In the genomic region with DNA sequence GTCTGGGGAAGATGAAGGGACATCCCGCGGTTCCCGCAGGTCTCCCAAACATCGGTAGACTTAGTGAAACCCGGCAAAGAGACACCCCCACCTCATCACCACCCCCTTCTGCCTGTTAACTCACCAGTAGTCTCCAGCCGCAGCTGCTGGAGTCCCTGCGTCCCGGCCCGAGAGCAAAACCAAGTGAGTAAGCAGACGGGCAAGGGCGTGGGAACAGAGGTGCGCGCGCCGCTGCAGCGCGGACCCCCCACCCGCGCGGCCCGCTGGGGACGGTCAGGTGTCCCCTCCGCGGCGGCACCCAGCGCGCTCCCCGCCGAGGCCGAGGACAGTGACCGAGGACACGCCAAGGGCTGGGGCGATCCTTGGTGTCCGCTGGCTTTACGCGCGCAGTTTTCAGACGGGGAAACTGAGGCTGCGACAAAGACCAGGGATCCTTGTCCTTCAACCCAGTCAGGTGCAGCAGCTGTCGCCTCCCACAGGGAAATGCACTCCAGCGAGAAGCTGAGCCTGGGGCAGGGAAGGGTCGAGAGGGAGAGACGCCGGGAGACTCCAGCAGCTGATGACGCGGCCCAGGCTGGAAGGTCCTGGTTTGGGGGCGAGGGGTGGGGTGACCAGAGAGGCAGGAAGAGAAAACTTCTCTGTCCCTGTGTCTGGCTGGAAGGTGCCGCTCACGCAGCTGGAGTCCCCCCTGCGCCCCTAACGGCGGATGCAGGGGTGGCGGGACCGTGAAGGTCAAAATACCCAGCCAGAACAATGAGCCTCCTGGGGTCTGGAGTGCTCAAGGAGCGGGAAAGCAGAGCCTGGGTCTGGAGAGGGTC, we compare ENCODE assay signal across 8 mouse cellular contexts. TPM values are rescaled to one million over a fixed set of nuclear protein-coding genes. Genes with fewer than 3 reads are reported as not detected.
DNase-seq lines count a peak whose midpoint lies in the region; ATAC-seq and TF ChIP-seq lines count a peak whose summit lies in the region.

Gene Kcnn1, minus strand, starts transcription at position 435 of the 818 bp plus-strand sequence.

- H3ac ChIP-seq in C2C12 (ENCODE audit: control insufficient read depth, insufficient read length, low read depth) = peak within 1 kb of the TSS; percentile 66

- peak within 1 kb of the TSS; percentile 89 for H3K4me2 ChIP-seq in embryonic facial prominence, embryonic 15.5 days (replicated peaks)
- peak within 1 kb of the TSS; percentile 96 for H3K4me2 ChIP-seq in hindbrain, embryonic 13.5 days
- peak within 1 kb of the TSS; percentile 88 for H3K4me2 ChIP-seq in liver, embryonic 13.5 days

- H3K27ac ChIP-seq in embryonic facial prominence, embryonic 15.5 days (replicated peaks) = peak within 1 kb of the TSS; percentile 29
- H3K27ac ChIP-seq in hindbrain, embryonic 13.5 days = peak within 1 kb of the TSS; percentile 99
- no peak within 1 kb of the TSS for H3K27ac ChIP-seq in liver, embryonic 13.5 days

- no peak for ATAC-seq in embryonic facial prominence, embryonic 15.5 days (ENCODE audit: insufficient number of reproducible peaks, low FRiP score, low TSS enrichment, low read depth)
- ATAC-seq in hindbrain, embryonic 13.5 days (ENCODE audit: low FRiP score) = no peak
- ATAC-seq in liver, embryonic 13.5 days (ENCODE audit: low read depth) = no peak
- ATAC-seq in megakaryocyte progenitor cell, adult 5-6 weeks (replicated peaks; ENCODE audit: poor library complexity) = no peak

- no peaks in the 10 kb centered on the region for H3K27me3 ChIP-seq in C2C12 (ENCODE audit: control insufficient read depth, insufficient read depth, insufficient read length)
- H3K27me3 ChIP-seq in embryonic facial prominence, embryonic 15.5 days = peaks cover 22% of the 10 kb centered on the region
- H3K27me3 ChIP-seq in hindbrain, embryonic 13.5 days = 0 out of 2 replicates have a peak, but pooled peaks cover 7% of the 10 kb centered on the region
- H3K27me3 ChIP-seq in liver, embryonic 13.5 days = peaks cover 53% of the 10 kb centered on the region

- H3K9me3 ChIP-seq in embryonic facial prominence, embryonic 15.5 days (replicated peaks) = no peaks in the 10 kb centered on the region
- H3K9me3 ChIP-seq in hindbrain, embryonic 13.5 days = no peaks in the 10 kb centered on the region
- no peaks in the 10 kb centered on the region for H3K9me3 ChIP-seq in liver, embryonic 13.5 days (replicated peaks)

- H3K4me3 ChIP-seq in C2C12 (ENCODE audit: insufficient read depth, poor library complexity, severe bottlenecking) = peak within 1 kb of the TSS; percentile 26
- H3K4me3 ChIP-seq in embryonic facial prominence, embryonic 15.5 days (replicated peaks) = peak within 1 kb of the TSS; percentile 60
- H3K4me3 ChIP-seq in hindbrain, embryonic 13.5 days = peak within 1 kb of the TSS; percentile 58
- H3K4me3 ChIP-seq in liver, embryonic 13.5 days (replicated peaks) = peak within 1 kb of the TSS; percentile 74

- peaks cover 33% of the 10 kb centered on the region for H3K4me1 ChIP-seq in embryonic facial prominence, embryonic 15.5 days
- H3K4me1 ChIP-seq in hindbrain, embryonic 13.5 days (replicated peaks) = peaks cover 69% of the 10 kb centered on the region
- H3K4me1 ChIP-seq in liver, embryonic 13.5 days (replicated peaks) = peaks cover 52% of the 10 kb centered on the region

- H3K36me3 ChIP-seq in C2C12 (ENCODE audit: control insufficient read depth, insufficient read depth) = peaks cover 6% of the 10 kb centered on the region
- H3K36me3 ChIP-seq in embryonic facial prominence, embryonic 15.5 days = no peaks in the 10 kb centered on the region
- H3K36me3 ChIP-seq in hindbrain, embryonic 13.5 days = peaks cover 6% of the 10 kb centered on the region; the same call in 1 of the 2 replicates
- H3K36me3 ChIP-seq in liver, embryonic 13.5 days = peaks cover 6% of the 10 kb centered on the region

- no peak for DNase-seq in frontal cortex, adult 2 months (ENCODE audit: extremely low spot score in 1 of 2, low spot score in 1 of 2)
- no peak for DNase-seq in frontal cortex, postnatal 25 days (ENCODE audit: low spot score in 2 of 2)
- DNase-seq in liver, embryonic 13.5 days = no peak
- no peak for DNase-seq in adrenal gland, postnatal 10 days

- H3K79me3 ChIP-seq in C2C12 (ENCODE audit: low read depth) = no peaks in the 10 kb centered on the region

- H3K79me2 ChIP-seq in C2C12 (ENCODE audit: control insufficient read depth, insufficient read depth) = no peaks in the 10 kb centered on the region

- no peak for TF ChIP-seq CTCF in C2C12 (IDR thresholded peaks at IDR 0.05; ENCODE audit: control insufficient read depth, insufficient read depth, insufficient read length)

- H3K9ac ChIP-seq in embryonic facial prominence, embryonic 15.5 days = peak within 1 kb of the TSS; percentile 55
- H3K9ac ChIP-seq in hindbrain, embryonic 13.5 days = peak within 1 kb of the TSS; percentile 88
- H3K9ac ChIP-seq in liver, embryonic 13.5 days = peak within 1 kb of the TSS; percentile 19; the same call in 1 of the 2 replicates

- WGBS in embryonic facial prominence, embryonic 15.5 days = under 1% methylated on average over 55 of the region's 55 CpGs
- WGBS in hindbrain, embryonic 13.5 days = under 1% methylated on average over 55 of the region's 55 CpGs
- WGBS in liver, embryonic 13.5 days (ENCODE audit: insufficient replicate concordance) = 2% methylated on average over 55 of the region's 55 CpGs

TF ChIP-seq in C2C12, 6 proteins besides CTCF, POLR2A, EP300 and RAD21:
- TF ChIP-seq MYOD1 (IDR thresholded peaks at IDR 0.05; ENCODE audit: control insufficient read depth, insufficient read length, low read depth) (no peak), MYOG (IDR thresholded peaks at IDR 0.05; ENCODE audit: control insufficient read depth, extremely low read depth, insufficient read length) (no peak), MAX (IDR thresholded peaks at IDR 0.05) (no peak), CEBPB (IDR thresholded peaks at IDR 0.05; ENCODE audit: low read depth) (no peak)

RNA-seq across cellular contexts. Expression of gene Kcnn1, which starts in this region (rescaled TPM):
- 25.2 and 27.9 TPM in 2 replicates for polyA plus RNA-seq in frontal cortex, adult 2 months (2012; rRNA removed)
- polyA plus RNA-seq in C2C12 (2012; fragmentation: generic; extraction: Trizol) = 3.2 TPM
- 3.8 and 5.6 TPM in 2 replicates for polyA plus RNA-seq in embryonic facial prominence, embryonic 15.5 days (2015; fragmentation: Nextera tagmentation; extraction: Ambion mirVana)
- 13.3 and 17.7 TPM in 2 replicates for polyA plus RNA-seq in hindbrain, embryonic 13.5 days (2015; fragmentation: Nextera tagmentation; extraction: Ambion mirVana)
- polyA plus RNA-seq in liver, embryonic 13.5 days (2015; fragmentation: Nextera tagmentation; extraction: Ambion mirVana) = 0.29 and 0.44 TPM in 2 replicates
- total RNA-seq in adrenal gland, postnatal 10 days (2021) = 1 to 10 TPM; 3.0 to 3.1 TPM
- 0.12 and 0.42 TPM in 2 replicates for total RNA-seq in megakaryocyte progenitor cell, adult 5-6 weeks (2015)
- total RNA-seq in megakaryocyte progenitor cell, adult 5-6 weeks (2017) = 0.84 and 0.92 TPM in 2 replicates

Comparison
In these comparisons a context has a peak if more than half of its experiments do, and no peak if none do; other contexts are left out.
1. H3K9ac ChIP-seq: peak in every context shown above with its lines; median percentile 88 in hindbrain, embryonic 13.5 days; 55 in embryonic facial prominence, embryonic 15.5 days; 19 in liver, embryonic 13.5 days.